Mouse (Mus musculus): Measurements from ENCODE around the gene Opcml. TPM values are rescaled to one million over a fixed set of nuclear protein-coding genes. Genes with fewer than 3 reads are reported as not detected.

Gene Opcml
- total RNA-seq, 1 experiment = 0.49 TPM

DNA sequence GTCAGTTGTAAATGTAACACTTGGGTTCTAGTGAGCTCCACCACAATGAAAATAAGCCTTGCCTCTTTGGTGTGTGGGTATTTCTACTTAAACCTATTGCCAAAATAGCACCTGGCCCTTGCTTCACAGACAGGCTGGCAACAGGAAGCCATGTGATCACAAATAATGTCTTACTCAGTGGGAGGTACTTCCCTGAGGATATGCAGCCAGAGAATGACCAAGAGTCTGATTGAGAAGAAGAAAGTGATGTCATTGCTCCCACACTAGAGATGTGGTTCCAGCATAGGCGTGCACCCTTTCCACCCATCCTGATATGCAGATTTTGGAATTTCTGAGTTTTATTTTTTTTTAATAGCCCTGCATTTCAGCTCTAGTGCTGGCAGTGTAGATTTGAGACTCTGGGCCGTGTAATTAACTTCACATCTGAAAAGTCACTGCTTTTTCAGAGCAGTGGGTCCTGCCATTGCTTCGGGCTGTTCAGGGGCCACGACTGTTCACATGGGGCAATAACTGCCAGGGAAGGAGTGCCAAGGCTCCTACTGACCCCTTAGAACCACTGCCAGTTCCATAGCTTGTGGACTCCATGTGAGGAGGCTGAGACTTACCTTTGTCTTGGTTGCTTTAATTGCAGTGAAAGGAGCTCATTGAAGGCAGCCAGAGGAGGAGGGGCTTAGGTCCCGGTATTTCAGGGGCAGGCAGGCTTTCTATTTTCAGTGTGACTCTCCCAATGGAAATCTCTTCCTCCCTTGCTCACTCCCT, 649.0 kb downstream of the Opcml start:
- Histone ChIP-seq H3K36me3 (ENCODE audit: control insufficient read depth, insufficient read depth, low read length, poor library complexity, severe bottlenecking) (no peaks in the 10 kb centered on the region), H3K9ac (ENCODE audit: insufficient read depth, low read depth, low read length, poor library complexity, severe bottlenecking) (no peak overlapping the region), H3K27ac (ENCODE audit: insufficient read depth, low read depth, low read length, poor library complexity, severe bottlenecking) (no peak overlapping the region), H3K9me3 (ENCODE audit: control insufficient read depth, insufficient read depth, low read depth, low read length) (no peaks in the 10 kb centered on the region), H3K4me1 (ENCODE audit: control insufficient read depth in 2 of 2, insufficient read depth in 2 of 2, low read length in 2 of 2, poor library complexity in 1 of 2) (no peaks in the 10 kb centered on the region), H3K4me3 (ENCODE audit: insufficient read depth in 1 of 2, low read depth in 1 of 2, low read length in 2 of 2, poor library complexity in 1 of 2, severe bottlenecking in 1 of 2) (no peak overlapping the region)
- in situ Hi-C loops (cut with MboI; ENCODE audit: low sequenced_read_pairs in 2 of 2, unreplicated experiment in 2 of 2) = no loop called here
- no peak for TF ChIP-seq MAFK (IDR thresholded peaks at IDR 0.05; ENCODE audit: insufficient read depth, low read depth, low read length)
- TF ChIP-seq HCFC1 (IDR thresholded peaks at IDR 0.05; ENCODE audit: borderline replicate concordance, insufficient read depth, low read length) = no peak
- TF ChIP-seq CHD2 (IDR thresholded peaks at IDR 0.05; ENCODE audit: low read depth, low read length) = no peak
- TF ChIP-seq ZC3H11A (IDR thresholded peaks at IDR 0.05; ENCODE audit: borderline replicate concordance, low read depth, low read length) = no peak
- TF ChIP-seq ZNF384 (IDR thresholded peaks at IDR 0.05; ENCODE audit: low read depth, low read length) = no peak
- no peak for DNase-seq (ENCODE audit: low read depth, low spot score)

GRCm38 (mm10) chr9:28440192-28440795, 649.7 kb downstream of the Opcml start:
- H3K9me3 ChIP-seq (ENCODE audit: control insufficient read depth, insufficient read depth, low read depth, low read length) = no peaks in the 10 kb centered on the region
- H3K4me1 ChIP-seq (ENCODE audit: control insufficient read depth in 2 of 2, insufficient read depth in 2 of 2, low read length in 2 of 2, poor library complexity in 1 of 2) = no peaks in the 10 kb centered on the region
- H3K4me3 ChIP-seq (ENCODE audit: insufficient read depth in 1 of 2, low read depth in 1 of 2, low read length in 2 of 2, poor library complexity in 1 of 2, severe bottlenecking in 1 of 2) = no peak overlapping the region
- TF ChIP-seq CHD2 (IDR thresholded peaks at IDR 0.05; ENCODE audit: low read depth, low read length) (no peak), ZNF384 (IDR thresholded peaks at IDR 0.05; ENCODE audit: low read depth, low read length) (no peak), HCFC1 (IDR thresholded peaks at IDR 0.05; ENCODE audit: borderline replicate concordance, insufficient read depth, low read length) (no peak), MAFK (IDR thresholded peaks at IDR 0.05; ENCODE audit: insufficient read depth, low read depth, low read length) (no peak), ZC3H11A (IDR thresholded peaks at IDR 0.05; ENCODE audit: borderline replicate concordance, low read depth, low read length) (no peak)
- no peak overlapping the region for H3K27ac ChIP-seq (ENCODE audit: insufficient read depth, low read depth, low read length, poor library complexity, severe bottlenecking)
- no peak for DNase-seq (ENCODE audit: low read depth, low spot score)
- no peak overlapping the region for H3K9ac ChIP-seq (ENCODE audit: insufficient read depth, low read depth, low read length, poor library complexity, severe bottlenecking)
- H3K36me3 ChIP-seq (ENCODE audit: control insufficient read depth, insufficient read depth, low read length, poor library complexity, severe bottlenecking) = no peaks in the 10 kb centered on the region
- in situ Hi-C loops (cut with MboI; ENCODE audit: low sequenced_read_pairs in 2 of 2, unreplicated experiment in 2 of 2) = no loop called here

DNA sequence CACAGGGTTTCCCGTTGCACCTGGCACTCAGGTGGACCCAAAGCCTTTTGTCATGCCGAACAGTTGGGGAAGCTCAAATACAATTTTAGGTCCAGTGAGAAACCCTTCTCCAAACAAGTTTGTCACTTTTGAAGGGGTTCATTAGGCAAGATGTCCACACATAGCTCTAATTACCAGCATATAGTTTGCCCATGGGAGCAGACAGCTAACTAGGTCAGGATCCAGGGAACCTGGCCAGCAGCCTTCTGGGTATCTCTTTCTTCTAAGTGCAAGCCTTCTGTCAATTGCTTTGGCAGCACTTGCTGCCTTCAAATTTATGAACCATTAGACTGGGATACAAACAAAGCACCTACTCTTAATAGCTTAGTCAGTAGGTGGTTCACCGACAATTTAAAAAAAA, 653.9 kb downstream of the Opcml start:
- TF ChIP-seq HCFC1 (IDR thresholded peaks at IDR 0.05; ENCODE audit: borderline replicate concordance, insufficient read depth, low read length) (no peak), MAFK (IDR thresholded peaks at IDR 0.05; ENCODE audit: insufficient read depth, low read depth, low read length) (no peak), CHD2 (IDR thresholded peaks at IDR 0.05; ENCODE audit: low read depth, low read length) (no peak), ZNF384 (IDR thresholded peaks at IDR 0.05; ENCODE audit: low read depth, low read length) (no peak), ZC3H11A (IDR thresholded peaks at IDR 0.05; ENCODE audit: borderline replicate concordance, low read depth, low read length) (no peak)
- Histone ChIP-seq H3K27ac (ENCODE audit: insufficient read depth, low read depth, low read length, poor library complexity, severe bottlenecking) (no peak overlapping the region), H3K9ac (ENCODE audit: insufficient read depth, low read depth, low read length, poor library complexity, severe bottlenecking) (no peak overlapping the region), H3K4me1 (ENCODE audit: control insufficient read depth in 2 of 2, insufficient read depth in 2 of 2, low read length in 2 of 2, poor library complexity in 1 of 2) (no peaks in the 10 kb centered on the region), H3K9me3 (ENCODE audit: control insufficient read depth, insufficient read depth, low read depth, low read length) (no peaks in the 10 kb centered on the region), H3K36me3 (ENCODE audit: control insufficient read depth, insufficient read depth, low read length, poor library complexity, severe bottlenecking) (no peaks in the 10 kb centered on the region), H3K4me3 (ENCODE audit: insufficient read depth in 1 of 2, low read depth in 1 of 2, low read length in 2 of 2, poor library complexity in 1 of 2, severe bottlenecking in 1 of 2) (no peak overlapping the region)
- DNase-seq (ENCODE audit: low read depth, low spot score) = no peak
- in situ Hi-C loops (cut with MboI; ENCODE audit: low sequenced_read_pairs in 2 of 2, unreplicated experiment in 2 of 2) = no loop called here

DNA sequence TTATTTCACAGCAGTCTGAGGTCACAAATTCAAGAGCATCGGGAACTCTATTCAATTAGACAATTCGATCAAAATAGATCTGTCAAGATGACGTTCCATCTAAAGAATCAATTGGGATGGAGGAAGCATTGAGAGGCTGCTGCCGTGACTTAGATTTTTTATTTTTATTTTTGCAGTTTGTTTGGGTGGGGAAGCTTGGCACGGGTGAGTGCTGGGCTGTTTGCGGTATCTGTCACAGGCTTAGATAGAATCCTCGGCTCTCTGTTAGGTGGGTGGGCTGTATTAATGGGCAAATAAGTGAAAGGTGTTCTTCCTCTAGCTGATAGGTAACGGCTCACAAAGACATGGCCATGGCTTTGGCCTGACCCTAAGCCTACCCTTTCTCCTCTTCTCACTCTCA, 654.4 kb downstream of the Opcml start:
- Histone ChIP-seq H3K4me1 (ENCODE audit: control insufficient read depth in 2 of 2, insufficient read depth in 2 of 2, low read length in 2 of 2, poor library complexity in 1 of 2) (no peaks in the 10 kb centered on the region), H3K9ac (ENCODE audit: insufficient read depth, low read depth, low read length, poor library complexity, severe bottlenecking) (no peak overlapping the region), H3K36me3 (ENCODE audit: control insufficient read depth, insufficient read depth, low read length, poor library complexity, severe bottlenecking) (no peaks in the 10 kb centered on the region), H3K4me3 (ENCODE audit: insufficient read depth in 1 of 2, low read depth in 1 of 2, low read length in 2 of 2, poor library complexity in 1 of 2, severe bottlenecking in 1 of 2) (no peak overlapping the region), H3K27ac (ENCODE audit: insufficient read depth, low read depth, low read length, poor library complexity, severe bottlenecking) (no peak overlapping the region), H3K9me3 (ENCODE audit: control insufficient read depth, insufficient read depth, low read depth, low read length) (no peaks in the 10 kb centered on the region)
- TF ChIP-seq HCFC1 (IDR thresholded peaks at IDR 0.05; ENCODE audit: borderline replicate concordance, insufficient read depth, low read length) (no peak), CHD2 (IDR thresholded peaks at IDR 0.05; ENCODE audit: low read depth, low read length) (no peak), MAFK (IDR thresholded peaks at IDR 0.05; ENCODE audit: insufficient read depth, low read depth, low read length) (no peak), ZC3H11A (IDR thresholded peaks at IDR 0.05; ENCODE audit: borderline replicate concordance, low read depth, low read length) (no peak), ZNF384 (IDR thresholded peaks at IDR 0.05; ENCODE audit: low read depth, low read length) (no peak)
- in situ Hi-C loops (cut with MboI; ENCODE audit: low sequenced_read_pairs in 2 of 2, unreplicated experiment in 2 of 2) = no loop called here
- DNase-seq (ENCODE audit: low read depth, low spot score) = no peak
